Mouse (Mus musculus) skeletal muscle tissue, adult 2 months (tissue): ENCODE measurements at regions not wholly inside any gene's neighbourhood (a gene's known extent, or its start where the extent isn't known, plus 50 kb on each side); places are given as distances from the start of the nearest gene placed in this dataset.

ENCODE experiments used
- DNase-seq: peaks from one replicate; pipeline ENCODE4 v3.0.0-alpha.2; 2012; ENCODE audit warnings: low read depth, low spot score

GRCm38 (mm10) chr7:144994229-144994628 is 54.5 kb upstream of the Ccnd1 start:
- no peak for DNase-seq

- DNase-seq = no peak
These were observed 53.8 kb upstream of the Ccnd1 start for GRCm38 (mm10) chr7:144993566-144993965.

GRCm38 (mm10) chr7:144991760-144992159 is 52.0 kb upstream of the Ccnd1 start:
- DNase-seq = no peak
